Mouse (Mus musculus): ENCODE data around the gene Perp. TPM values are rescaled to one million over a fixed set of nuclear protein-coding genes. Genes with fewer than 3 reads are reported as not detected.

Perp gene
- polyA plus RNA-seq, 1 experiment from 2014 or later = 248 TPM

GRCm38 (mm10) chr10:18857244-18857643 lies 12.4 kb downstream of the Perp start:
- no peak for ATAC-seq (replicated peaks; ENCODE audit: extremely low read depth, insufficient read depth, low FRiP score)
- no peak overlapping the region for H3K4me2 ChIP-seq (ENCODE audit: low read depth, low read length)
- WGBS = 61% methylated on average over 4 of the region's 4 CpGs

DNA sequence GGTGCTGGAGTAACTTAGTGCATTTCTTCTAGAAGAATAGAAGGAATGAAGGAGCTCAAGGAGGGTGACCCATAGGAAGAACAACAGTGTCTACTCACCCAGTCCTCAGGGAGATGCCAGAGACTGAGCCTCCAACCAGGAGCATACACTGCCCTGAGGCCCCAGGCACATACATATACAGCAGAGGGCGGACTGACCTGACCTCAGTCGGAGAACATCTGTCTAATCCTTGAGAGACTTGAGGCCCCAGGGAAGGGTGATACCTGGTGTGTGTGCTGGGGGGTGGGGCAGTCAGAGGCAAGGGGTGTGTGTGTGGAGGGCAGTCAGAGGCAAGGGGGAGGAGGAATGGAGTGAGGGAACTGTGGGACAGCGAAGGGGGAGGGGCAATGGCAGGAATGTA lies 14.8 kb downstream of the Perp start:
- WGBS = 50% methylated on average over 3 of the region's 3 CpGs
- Histone ChIP-seq H3K9me3 (replicated peaks; ENCODE audit: control insufficient read depth, low read length) (no peaks in the 10 kb centered on the region), H3K4me2 (ENCODE audit: low read depth, low read length) (no peak overlapping the region), H3K27ac (ENCODE audit: low read length) (no peak overlapping the region), H3K27me3 (ENCODE audit: control insufficient read depth, insufficient read depth, low read length) (no peaks in the 10 kb centered on the region), H3K9ac (ENCODE audit: low read length) (no peak overlapping the region), H3K4me1 (ENCODE audit: control insufficient read depth, insufficient read depth, low read length) (peaks cover 24% of the 10 kb centered on the region), H3K4me3 (ENCODE audit: low read length) (no peak overlapping the region), H3K36me3 (ENCODE audit: control insufficient read depth, insufficient read depth) (peaks cover 8% of the 10 kb centered on the region)
- no peak for ATAC-seq (replicated peaks; ENCODE audit: extremely low read depth, insufficient read depth, low FRiP score)

More at GRCm38 (mm10) chr10:18857244-18857643, 12.4 kb downstream of the Perp start:
- Histone ChIP-seq H3K9me3 (replicated peaks; ENCODE audit: control insufficient read depth, low read length) (no peaks in the 10 kb centered on the region), H3K4me3 (ENCODE audit: low read length) (no peak overlapping the region), H3K36me3 (ENCODE audit: control insufficient read depth, insufficient read depth) (peaks cover 15% of the 10 kb centered on the region), H3K9ac (ENCODE audit: low read length) (no peak overlapping the region), H3K27me3 (ENCODE audit: control insufficient read depth, insufficient read depth, low read length) (no peaks in the 10 kb centered on the region), H3K4me1 (ENCODE audit: control insufficient read depth, insufficient read depth, low read length) (peaks cover 14% of the 10 kb centered on the region), H3K27ac (ENCODE audit: low read length) (no peak overlapping the region)

DNA sequence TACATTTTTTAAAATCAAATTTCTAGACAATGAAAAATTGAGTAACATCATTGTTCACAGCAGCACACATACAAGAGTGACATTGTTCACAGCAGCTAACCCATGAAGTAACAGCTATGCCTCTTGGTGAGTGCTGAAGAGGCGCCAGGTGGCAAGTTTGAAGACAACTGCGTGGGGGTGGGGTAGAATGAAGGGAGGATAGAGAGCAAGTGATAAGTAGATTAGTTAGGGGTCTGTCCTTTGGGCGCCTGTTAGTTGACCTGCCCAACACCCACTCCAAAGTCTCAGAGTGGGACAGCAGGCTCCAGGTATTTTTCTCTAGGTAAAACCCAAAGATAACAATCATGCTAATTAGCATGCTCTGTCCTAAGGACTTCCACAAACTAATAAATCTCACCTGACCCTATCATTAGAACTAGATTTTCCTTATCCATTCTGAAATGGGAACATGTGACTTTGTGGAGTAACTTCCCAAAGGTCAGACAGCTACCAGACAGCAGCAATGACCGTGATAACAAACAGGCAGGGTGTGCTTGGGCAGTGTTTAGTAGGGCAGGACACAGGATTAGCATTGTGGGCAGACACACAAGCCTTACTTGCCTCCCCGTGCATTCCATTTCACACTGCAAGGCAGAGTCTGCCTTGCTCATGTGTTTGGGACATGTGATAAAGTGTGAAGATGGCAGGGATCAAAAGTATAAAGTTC lies 15.5 kb downstream of the Perp start:
- H3K9me3 ChIP-seq (replicated peaks; ENCODE audit: control insufficient read depth, low read length) = no peaks in the 10 kb centered on the region
- peaks cover 24% of the 10 kb centered on the region for H3K4me1 ChIP-seq (ENCODE audit: control insufficient read depth, insufficient read depth, low read length)
- H3K27me3 ChIP-seq (ENCODE audit: control insufficient read depth, insufficient read depth, low read length) = no peaks in the 10 kb centered on the region
- no peak overlapping the region for H3K9ac ChIP-seq (ENCODE audit: low read length)
- no peak overlapping the region for H3K4me3 ChIP-seq (ENCODE audit: low read length)
- no peak overlapping the region for H3K4me2 ChIP-seq (ENCODE audit: low read depth, low read length)
- ATAC-seq (replicated peaks; ENCODE audit: extremely low read depth, insufficient read depth, low FRiP score) = no peak
- 33% methylated on average over 5 of the region's 5 CpGs for WGBS
- no peak overlapping the region for H3K27ac ChIP-seq (ENCODE audit: low read length)
- peaks cover 6% of the 10 kb centered on the region for H3K36me3 ChIP-seq (ENCODE audit: control insufficient read depth, insufficient read depth)

DNA sequence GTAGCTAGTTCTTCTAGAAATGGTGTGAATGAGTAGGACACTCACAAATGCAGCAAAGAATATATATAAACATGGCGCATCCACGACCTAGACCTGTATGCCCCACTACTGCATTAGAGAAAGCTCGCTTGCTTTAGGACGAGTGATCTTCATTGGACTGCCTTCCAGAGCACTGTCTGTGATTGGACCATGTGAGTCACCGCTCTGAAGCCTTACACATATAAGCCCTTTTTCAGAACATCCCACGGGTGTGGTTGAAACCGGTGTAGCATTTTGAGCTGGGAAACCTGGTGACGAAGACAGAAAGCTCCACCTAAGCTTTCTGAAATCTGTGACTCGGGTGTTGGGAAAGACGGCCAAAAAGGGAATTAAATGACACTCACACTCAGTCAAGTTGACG lies 16.0 kb downstream of the Perp start:
- Histone ChIP-seq H3K36me3 (ENCODE audit: control insufficient read depth, insufficient read depth) (peaks cover 3% of the 10 kb centered on the region; the same call in 1 of the 2 replicates), H3K9ac (ENCODE audit: low read length) (no peak overlapping the region), H3K4me2 (ENCODE audit: low read depth, low read length) (no peak overlapping the region), H3K27ac (ENCODE audit: low read length) (no peak overlapping the region), H3K4me3 (ENCODE audit: low read length) (no peak overlapping the region), H3K9me3 (replicated peaks; ENCODE audit: control insufficient read depth, low read length) (no peaks in the 10 kb centered on the region), H3K4me1 (ENCODE audit: control insufficient read depth, insufficient read depth, low read length) (peaks cover 24% of the 10 kb centered on the region), H3K27me3 (ENCODE audit: control insufficient read depth, insufficient read depth, low read length) (no peaks in the 10 kb centered on the region)
- 82% methylated on average over 11 of the region's 11 CpGs for WGBS
- ATAC-seq (replicated peaks; ENCODE audit: extremely low read depth, insufficient read depth, low FRiP score) = no peak

DNA sequence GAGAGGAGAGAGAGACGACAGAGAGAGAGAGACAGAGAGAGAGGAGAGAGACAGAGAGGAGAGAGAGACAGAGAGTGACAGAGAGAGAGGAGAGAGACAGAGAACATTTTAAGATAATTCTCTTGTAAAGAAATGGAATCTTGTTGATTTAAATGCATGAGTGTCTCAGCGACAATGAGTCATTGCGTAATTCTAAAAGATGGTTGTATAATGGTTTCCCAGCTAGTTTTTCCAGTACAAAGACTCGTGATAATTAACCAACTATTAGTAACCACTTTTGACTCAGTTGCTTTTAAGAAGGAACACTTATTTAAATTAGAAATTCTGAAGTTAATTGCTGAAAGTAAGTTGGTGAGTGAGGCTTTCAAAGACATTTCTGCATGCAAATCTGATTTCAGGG lies 16.6 kb downstream of the Perp start:
- Histone ChIP-seq H3K4me3 (ENCODE audit: low read length) (no peak overlapping the region), H3K4me2 (ENCODE audit: low read depth, low read length) (no peak overlapping the region), H3K27me3 (ENCODE audit: control insufficient read depth, insufficient read depth, low read length) (no peaks in the 10 kb centered on the region), H3K4me1 (ENCODE audit: control insufficient read depth, insufficient read depth, low read length) (peaks cover 24% of the 10 kb centered on the region), H3K36me3 (ENCODE audit: control insufficient read depth, insufficient read depth) (0 out of 2 replicates have a peak, but pooled peaks cover 3% of the 10 kb centered on the region), H3K9me3 (replicated peaks; ENCODE audit: control insufficient read depth, low read length) (no peaks in the 10 kb centered on the region), H3K27ac (ENCODE audit: low read length) (no peak overlapping the region), H3K9ac (ENCODE audit: low read length) (no peak overlapping the region)
- ATAC-seq (replicated peaks; ENCODE audit: extremely low read depth, insufficient read depth, low FRiP score) = no peak
- WGBS = 75% methylated on average over 4 of the region's 4 CpGs

DNA sequence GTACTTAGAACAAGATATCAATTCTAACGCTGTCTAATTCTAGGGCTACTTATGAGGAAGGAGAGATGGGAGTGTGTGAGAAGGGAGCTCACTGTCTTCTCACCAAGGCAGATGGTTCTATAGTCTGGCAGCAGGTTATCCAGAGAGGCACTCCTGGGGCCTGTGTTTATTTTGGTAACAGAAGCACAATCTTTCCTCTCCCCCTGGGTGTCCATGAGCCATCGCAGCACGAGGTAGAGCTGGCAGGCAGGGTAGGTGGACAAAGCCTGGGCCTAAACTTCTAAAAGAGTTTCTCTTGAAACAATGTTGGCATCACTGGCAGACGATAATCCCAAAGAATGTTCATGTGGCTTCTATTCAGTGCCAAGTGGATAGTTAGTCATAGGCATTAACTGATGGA lies 18.5 kb downstream of the Perp start:
- H3K9ac ChIP-seq (ENCODE audit: low read length) = no peak overlapping the region
- peak overlapping the region; percentile 88 for H3K27ac ChIP-seq (ENCODE audit: low read length)
- WGBS = 27% methylated on average over 4 of the region's 4 CpGs
- H3K4me2 ChIP-seq (ENCODE audit: low read depth, low read length) = no peak overlapping the region
- 0 out of 2 replicates have a peak, but pooled peaks cover under 1% of the 10 kb centered on the region for H3K36me3 ChIP-seq (ENCODE audit: control insufficient read depth, insufficient read depth)
- peaks cover 24% of the 10 kb centered on the region for H3K4me1 ChIP-seq (ENCODE audit: control insufficient read depth, insufficient read depth, low read length)
- peak; percentile 67; the same call in 1 of the 2 replicates for ATAC-seq (replicated peaks; ENCODE audit: extremely low read depth, insufficient read depth, low FRiP score)
- no peaks in the 10 kb centered on the region for H3K27me3 ChIP-seq (ENCODE audit: control insufficient read depth, insufficient read depth, low read length)
- no peaks in the 10 kb centered on the region for H3K9me3 ChIP-seq (replicated peaks; ENCODE audit: control insufficient read depth, low read length)
- H3K4me3 ChIP-seq (ENCODE audit: low read length) = no peak overlapping the region

DNA sequence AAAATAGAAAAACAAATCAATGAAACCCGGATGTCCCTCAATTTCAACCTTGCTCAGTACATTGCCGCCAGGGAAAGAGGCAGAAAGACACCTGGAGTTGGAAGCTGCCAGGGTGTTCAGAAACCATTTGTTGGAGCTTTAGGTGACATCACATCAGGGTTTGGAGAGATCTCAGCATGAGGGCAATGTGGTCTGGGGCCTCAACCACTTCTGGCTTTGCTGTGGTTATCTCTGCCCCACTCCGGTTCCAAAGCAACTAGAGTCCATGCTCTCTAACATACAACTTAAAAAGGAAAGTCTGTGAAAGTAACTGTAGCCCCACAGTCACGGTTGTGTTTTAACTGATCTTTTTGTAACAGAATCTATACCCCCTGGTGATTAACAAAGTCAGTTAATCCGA lies 19.9 kb downstream of the Perp start:
- Histone ChIP-seq H3K27ac (ENCODE audit: low read length) (no peak overlapping the region), H3K36me3 (ENCODE audit: control insufficient read depth, insufficient read depth) (no peaks in the 10 kb centered on the region), H3K27me3 (ENCODE audit: control insufficient read depth, insufficient read depth, low read length) (no peaks in the 10 kb centered on the region), H3K4me3 (ENCODE audit: low read length) (no peak overlapping the region), H3K4me2 (ENCODE audit: low read depth, low read length) (no peak overlapping the region), H3K9me3 (replicated peaks; ENCODE audit: control insufficient read depth, low read length) (no peaks in the 10 kb centered on the region), H3K9ac (ENCODE audit: low read length) (no peak overlapping the region), H3K4me1 (ENCODE audit: control insufficient read depth, insufficient read depth, low read length) (peaks cover 18% of the 10 kb centered on the region)
- ATAC-seq (replicated peaks; ENCODE audit: extremely low read depth, insufficient read depth, low FRiP score) = no peak
- WGBS = 50% methylated on average over 5 of the region's 5 CpGs

DNA sequence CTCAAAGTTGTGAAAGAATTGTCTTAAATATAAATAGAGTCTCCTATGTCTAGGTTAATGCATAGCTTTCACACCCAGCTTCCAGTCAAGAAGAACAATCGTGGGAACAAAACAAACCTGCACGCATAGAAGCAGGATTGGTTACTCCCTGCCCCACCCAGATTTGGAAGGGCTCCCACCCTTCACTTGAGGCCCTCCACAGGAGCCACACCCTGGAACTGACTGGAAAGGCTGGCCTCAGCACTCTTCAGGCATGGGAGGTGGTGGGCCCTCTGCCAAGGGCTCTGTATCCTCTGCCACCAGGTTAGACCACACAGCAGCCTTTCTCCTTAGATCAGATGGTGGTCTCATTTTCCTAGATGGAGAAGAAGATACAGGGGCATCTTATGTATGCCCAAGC lies 26.2 kb downstream of the Perp start:
- Histone ChIP-seq H3K4me1 (ENCODE audit: control insufficient read depth, insufficient read depth, low read length) (peaks cover 13% of the 10 kb centered on the region), H3K9me3 (replicated peaks; ENCODE audit: control insufficient read depth, low read length) (no peaks in the 10 kb centered on the region), H3K4me2 (ENCODE audit: low read depth, low read length) (no peak overlapping the region), H3K4me3 (ENCODE audit: low read length) (no peak overlapping the region), H3K36me3 (ENCODE audit: control insufficient read depth, insufficient read depth) (no peaks in the 10 kb centered on the region), H3K27ac (ENCODE audit: low read length) (no peak overlapping the region), H3K9ac (ENCODE audit: low read length) (no peak overlapping the region), H3K27me3 (ENCODE audit: control insufficient read depth, insufficient read depth, low read length) (no peaks in the 10 kb centered on the region)
- ATAC-seq (replicated peaks; ENCODE audit: extremely low read depth, insufficient read depth, low FRiP score) = no peak
- WGBS = 79% methylated on average over 2 of the region's 2 CpGs

GRCm38 (mm10) chr10:18876211-18876610 lies 31.4 kb downstream of the Perp start:
- ATAC-seq (replicated peaks; ENCODE audit: extremely low read depth, insufficient read depth, low FRiP score) = peak; percentile 65
- 27% methylated on average over 1 of the region's 1 CpGs for WGBS

More at GRCm38 (mm10) chr10:18876211-18876610, 31.4 kb downstream of the Perp start:
- no peaks in the 10 kb centered on the region for H3K27me3 ChIP-seq (ENCODE audit: control insufficient read depth, insufficient read depth, low read length)
- peak overlapping the region; percentile 59 for H3K27ac ChIP-seq (ENCODE audit: low read length)
- peaks cover 19% of the 10 kb centered on the region for H3K4me1 ChIP-seq (ENCODE audit: control insufficient read depth, insufficient read depth, low read length)
- no peaks in the 10 kb centered on the region for H3K36me3 ChIP-seq (ENCODE audit: control insufficient read depth, insufficient read depth)
- H3K4me3 ChIP-seq (ENCODE audit: low read length) = no peak overlapping the region
- no peak overlapping the region for H3K9ac ChIP-seq (ENCODE audit: low read length)
- no peaks in the 10 kb centered on the region for H3K9me3 ChIP-seq (replicated peaks; ENCODE audit: control insufficient read depth, low read length)
- no peak overlapping the region for H3K4me2 ChIP-seq (ENCODE audit: low read depth, low read length)
